Mouse (Mus musculus): ENCODE data around the gene Oosp1.

Gene Oosp1

DNA sequence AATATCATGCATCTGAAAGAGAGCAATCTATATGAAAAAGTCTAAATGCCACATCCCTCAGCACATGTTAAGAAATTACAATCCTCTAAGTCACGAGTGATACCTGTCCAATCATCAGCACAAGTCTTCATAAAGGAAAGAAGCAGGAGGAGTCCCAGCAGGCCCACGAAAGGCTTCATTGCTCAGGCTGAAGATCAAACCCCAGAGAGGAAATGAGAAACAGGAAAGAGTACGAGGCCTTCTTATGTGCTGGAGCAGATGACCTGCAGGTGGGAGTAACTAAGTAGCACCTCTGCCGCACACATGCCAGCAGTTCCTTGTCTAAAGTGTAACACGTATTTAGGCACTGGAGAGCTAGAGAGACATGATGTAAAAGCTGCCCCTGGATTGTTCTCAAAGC lies at the start of gene Oosp1:
TSS of gene Oosp1 (minus strand) at position 312 of the 400 bp plus-strand sequence.
- DNase-seq = no peak

DNA sequence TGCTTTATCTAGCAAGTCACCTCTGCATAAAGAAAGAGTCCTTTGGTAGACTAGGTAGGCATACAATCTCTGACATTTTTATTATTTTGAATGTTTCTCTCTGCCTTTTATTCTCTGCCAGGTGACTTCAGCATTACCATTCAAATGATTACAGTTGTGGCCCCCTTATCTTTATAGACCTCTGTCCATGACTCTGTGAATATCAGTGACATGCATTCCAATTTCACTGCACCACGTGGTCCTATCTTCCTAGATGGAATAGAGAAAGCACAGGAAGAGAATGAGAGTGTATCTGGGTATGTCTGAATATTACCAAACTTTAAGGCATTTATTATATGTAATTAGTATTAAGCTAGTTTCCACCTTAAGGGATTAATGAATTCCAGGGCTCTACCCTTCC lies 45.5 kb upstream of the Oosp1 start:
- DNase-seq = no peak

DNA sequence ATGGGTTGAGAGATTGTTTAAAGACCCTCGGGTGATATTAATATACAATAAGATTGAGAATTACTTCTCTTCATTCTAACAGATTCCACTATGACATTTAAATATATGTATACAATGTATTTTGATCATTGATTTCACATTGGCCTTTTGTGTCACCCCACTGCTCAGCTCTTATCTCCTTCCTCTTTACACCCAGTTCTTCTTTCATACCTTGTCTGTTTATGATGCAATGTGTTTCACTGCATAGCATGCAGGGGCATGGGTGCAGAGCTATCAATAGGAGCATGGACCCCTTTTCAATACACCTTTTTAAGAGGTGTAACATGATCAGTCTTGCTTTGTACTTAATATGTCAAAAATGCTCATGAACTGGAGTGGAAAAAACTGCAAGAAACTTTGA lies 39.3 kb upstream of the Oosp1 start:
- no peak for DNase-seq

DNA sequence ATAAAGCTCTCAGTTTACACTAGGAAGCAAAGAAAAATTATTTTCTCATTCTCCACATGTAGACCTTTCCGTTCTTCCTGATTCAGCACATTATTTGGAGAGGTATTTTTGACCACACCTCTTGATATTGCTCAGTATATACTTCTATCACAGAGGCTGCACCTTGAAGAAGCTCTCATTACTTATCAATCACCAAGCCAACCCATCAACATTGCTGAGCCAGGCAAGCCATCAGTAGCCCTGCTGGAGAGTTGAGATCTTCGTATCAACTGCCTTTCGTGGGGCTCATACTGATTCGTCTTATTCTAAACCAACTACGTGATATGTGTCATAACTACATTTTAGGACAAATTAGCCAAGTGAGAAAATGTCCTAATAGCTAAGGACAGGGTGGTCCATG lies 36.4 kb upstream of the Oosp1 start:
- DNase-seq = no peak

DNA sequence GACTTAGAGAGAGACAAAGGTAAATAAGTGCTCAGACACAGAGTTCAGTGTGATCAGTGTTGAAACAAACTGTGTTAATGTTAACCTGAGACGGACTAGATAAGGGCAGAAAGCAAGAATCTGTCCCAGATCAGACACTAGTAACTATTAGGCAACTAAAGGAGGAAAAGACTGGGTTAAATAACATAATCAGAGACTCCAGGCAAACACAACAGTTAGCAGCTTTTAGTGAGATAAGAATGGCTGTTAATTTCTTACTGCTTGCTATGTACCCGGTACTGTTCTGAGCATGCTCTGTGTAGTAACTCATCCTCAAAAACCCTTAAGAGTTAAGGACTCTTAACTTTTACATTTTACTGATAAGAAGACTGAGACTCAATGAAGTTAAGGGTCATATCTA lies 35.0 kb upstream of the Oosp1 start:
- no peak for DNase-seq

DNA sequence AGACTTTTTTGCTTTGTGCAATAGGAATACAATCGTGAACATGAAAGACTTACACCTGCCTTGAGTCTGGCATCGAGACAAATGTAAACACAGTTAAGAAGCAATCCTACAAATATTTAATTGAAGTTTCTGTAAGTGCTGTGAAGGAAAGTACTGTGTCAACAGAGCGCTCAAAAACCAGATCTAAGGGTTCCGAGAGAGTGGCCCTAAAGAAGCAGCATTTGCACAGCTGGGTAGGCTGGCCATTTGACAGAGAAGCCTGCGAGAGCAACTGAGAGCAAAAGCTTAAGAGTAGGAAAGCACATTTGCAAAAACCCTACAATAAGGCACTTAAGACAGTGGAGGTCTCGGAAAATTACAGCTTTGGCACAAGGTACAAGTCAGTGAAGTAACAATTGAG lies 33.3 kb upstream of the Oosp1 start:
- no peak for DNase-seq

DNA sequence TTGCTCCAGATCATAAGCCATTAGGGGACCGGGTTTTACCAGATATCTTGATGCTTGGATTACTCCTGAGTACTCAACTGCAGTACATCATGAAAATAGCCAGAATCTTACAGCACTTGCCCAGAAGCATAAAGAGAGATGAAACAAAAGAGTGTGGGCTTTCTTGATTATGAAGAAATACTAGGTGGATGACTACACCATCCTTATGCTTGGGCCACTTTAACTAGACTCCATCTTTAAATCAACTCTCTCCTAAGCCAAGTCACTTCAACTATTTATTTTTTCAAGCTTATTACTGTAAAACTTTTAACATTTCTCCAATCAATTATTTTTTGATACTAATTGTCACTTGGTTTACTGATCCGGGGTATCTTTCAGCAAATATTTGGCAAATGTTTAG lies 32.9 kb upstream of the Oosp1 start:
- no peak for DNase-seq

DNA sequence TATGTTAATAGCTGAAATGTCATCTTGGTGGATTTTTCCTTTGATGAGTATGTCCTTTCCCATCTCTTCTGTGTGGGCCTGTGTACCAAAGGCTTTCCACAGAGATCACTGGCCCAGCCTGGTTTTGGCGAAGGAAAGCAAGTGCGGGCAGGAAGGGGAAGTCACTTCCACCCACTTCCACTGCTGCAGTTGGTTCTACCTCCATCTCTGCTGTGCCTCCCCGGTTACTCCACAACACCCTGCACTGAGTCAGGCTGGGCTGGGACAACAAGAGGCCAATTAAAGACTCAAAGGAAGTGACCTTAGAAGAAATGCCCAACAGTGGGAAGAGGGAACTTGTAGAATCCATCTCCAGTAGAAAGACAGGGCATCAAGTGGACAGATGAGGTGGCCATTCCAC lies 29.1 kb upstream of the Oosp1 start:
- no peak for DNase-seq

DNA sequence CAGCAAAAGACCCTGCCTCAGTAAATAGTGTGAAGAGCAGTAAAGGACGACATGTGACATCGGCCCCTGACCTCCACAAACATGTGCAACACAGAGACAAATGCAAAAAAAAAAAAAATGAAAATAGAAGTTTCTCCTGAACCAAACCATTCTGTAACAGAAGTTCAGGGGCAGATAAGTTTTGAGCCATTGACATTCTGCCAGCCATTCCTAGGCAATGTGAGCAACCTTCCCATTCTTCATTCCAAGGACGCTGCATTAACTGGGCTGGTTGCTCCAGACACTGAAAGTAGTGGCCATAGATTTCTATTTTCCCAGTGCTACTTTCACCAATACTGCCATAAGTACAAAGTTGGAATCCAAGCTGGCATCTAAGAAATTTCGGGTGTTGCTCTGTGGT lies 21.5 kb upstream of the Oosp1 start:
- DNase-seq = no peak

DNA sequence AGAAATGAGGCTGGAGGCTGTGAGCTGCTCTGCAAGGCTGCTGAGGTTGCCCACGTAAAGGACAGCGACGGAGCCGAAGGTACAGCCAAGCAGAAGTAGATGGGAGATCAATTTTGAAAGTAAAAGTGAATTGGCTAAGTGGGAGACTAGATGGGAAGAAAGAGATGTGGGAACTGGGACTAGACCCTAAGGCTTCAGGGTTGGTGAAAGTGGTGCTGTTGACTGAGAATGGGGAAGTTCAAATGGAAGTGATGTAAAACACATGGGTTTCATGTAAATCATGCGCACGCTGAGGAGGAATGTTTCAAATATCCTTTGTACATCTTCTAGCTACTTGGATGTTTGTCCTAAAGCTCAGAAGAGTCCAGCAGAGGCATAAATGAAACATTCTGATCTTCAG lies 7.4 kb upstream of the Oosp1 start:
- no peak for DNase-seq

DNA sequence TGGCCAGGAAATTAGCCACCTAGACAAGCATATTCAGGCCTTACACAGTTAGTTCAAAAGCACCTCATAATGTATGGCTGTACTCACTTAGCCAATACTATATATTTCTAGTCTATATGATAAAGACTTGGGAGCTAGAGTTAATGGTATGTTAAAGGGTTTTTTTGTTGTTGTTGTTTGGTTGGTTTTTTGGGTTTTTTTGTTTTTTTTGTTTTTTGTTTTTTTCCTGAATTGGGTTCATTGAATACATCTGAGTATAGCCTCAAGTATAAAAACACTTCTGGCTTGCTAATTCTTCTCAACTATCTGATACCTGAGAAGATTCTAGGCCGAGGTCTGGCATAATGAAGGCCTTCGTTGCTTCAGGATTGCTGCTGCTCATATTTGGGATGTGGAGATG lies 5.8 kb upstream of the Oosp1 start, which contains the start of gene Oosp3:
TSS of gene Oosp3 (plus strand) at position 301 of the 400 bp plus-strand sequence.
- no peak for DNase-seq

DNA sequence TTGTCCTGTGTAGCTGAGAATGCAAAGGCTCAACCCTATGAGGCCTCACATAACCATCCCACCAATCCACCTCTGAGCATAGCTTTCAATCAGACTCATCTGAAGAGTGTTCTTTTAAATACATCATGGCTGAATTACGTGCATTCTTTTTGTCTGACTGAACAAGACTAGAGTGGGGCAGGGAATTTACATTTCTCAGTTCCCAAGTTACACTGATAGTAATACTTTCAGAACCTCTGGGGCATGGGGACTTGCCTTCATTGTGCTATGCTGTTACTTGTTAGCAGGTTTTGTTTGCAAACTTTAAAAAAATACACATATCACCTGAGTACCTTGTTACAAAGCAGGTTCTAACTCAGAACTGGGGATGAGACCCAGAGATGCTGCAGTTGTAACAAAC lies 504 bp upstream of the Oosp1 start:
- DNase-seq = no peak

DNA sequence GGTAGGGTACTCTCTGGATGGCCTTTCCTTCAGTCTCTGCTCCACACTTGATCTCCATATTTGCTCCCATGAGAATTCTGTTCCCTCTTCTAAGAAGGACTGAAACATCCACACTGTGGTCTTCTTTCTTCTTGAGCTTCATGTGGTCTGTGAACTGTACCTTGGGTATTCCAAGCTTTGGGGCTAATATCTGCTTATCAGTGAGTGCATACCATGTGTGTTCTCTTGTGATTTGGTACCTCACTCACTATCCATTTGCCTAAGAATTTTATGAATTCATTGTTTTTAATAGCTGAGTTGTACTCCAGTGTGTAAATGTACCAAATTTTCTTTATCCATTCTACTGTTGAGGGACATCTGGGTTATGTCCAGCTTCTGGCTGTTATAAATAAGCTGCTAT lies 29.4 kb downstream of the Oosp1 start:
- no peak for DNase-seq

DNA sequence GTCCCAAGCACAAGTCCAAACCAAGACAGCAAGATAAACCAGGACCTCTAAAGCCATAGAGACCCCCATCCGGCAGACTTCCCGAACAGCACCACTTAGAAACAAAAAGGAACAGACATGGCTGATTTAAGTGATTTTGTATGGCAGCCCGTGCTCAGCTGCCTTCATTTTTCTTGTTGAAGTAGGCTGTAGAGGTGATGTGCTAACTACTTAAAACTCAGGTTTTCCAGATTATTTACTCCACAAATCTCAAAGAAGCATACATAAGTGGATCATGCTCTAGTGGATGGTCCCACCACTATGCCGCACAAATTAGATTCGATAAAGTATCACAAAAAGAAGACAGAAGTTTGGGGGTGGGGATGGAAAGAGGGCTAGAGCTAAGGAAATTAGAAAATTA lies 30.5 kb downstream of the Oosp1 start, which contains the start of gene Oosp2:
TSS of gene Oosp2 (minus strand) at position 101 of the 400 bp plus-strand sequence.
- DNase-seq = no peak

DNA sequence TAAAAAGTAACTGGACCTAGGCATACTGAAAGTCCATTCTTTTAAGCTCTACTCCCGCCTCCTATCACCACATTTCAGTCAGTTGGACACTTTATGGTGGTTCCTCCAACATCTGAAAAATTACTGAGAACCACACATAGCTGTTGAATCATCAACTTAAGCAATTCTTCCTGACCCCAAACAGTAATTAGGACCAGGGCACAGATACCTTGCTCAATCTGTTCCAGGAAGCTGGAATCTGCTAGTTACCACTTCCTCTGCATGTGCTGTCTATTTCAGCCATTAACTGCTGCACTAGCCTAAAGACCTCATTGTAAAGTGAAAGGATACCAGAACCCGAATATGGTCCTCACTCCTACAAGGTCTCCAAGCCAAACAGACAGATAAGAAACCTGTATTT lies 31.8 kb downstream of the Oosp1 start:
- DNase-seq = no peak

DNA sequence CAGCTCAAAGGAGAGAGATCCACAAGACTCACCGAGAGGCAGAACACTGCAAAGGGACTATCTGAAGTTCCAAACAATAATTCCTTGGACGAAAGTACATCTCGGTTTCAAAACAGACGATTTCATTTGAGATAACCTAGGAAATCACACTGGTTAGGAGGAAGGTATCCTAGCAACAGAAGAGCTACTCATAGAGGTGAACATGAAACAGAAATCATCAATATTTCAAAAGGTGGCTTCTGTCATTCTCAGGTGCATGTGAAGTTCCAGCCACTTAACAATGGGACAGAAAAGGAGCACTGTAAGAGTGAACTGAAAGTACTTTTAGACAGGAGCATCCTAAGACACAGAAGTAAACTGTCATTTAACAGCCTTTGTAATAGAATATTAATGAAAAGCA lies 41.4 kb downstream of the Oosp1 start:
- no peak for DNase-seq

DNA sequence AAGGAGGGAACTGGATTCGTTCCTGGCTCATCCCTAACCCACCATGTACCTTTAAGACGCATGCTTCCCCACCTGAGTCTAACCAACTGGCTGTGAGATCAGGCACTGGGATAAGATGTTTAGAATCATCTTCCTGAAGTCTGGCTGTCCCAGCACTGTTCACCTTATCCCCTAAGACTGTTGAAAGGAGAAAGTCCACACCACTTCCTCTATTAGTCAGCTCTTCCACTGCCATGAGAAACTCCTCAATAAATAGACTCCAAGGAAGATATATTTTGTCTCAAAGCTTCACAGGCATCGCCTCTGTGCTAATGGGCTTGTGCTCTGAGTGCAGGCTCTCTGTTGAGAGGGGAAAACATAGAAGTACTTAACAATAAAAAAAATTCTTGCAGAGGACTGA lies 44.8 kb downstream of the Oosp1 start:
- DNase-seq = no peak

DNA sequence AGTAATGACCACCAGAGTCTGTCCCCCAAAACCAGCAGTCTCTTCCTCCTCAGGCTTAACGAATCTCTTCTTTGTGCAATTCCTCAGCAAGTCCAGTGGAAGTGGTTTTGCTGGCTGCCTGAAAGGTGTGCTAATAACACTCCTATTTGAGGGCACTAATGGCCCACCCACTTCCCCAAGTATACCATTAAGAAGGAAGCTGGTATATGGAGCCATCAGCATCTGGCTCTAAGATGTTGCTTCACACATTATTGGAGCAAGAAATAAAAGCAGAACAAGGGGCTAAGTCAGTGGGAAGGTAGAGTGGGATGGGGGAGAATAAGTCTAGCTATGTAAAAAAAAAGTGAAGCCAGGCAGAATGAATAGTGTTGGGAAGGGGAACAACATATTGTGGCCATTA lies 50.2 kb downstream of the Oosp1 start, which contains the start of gene Ms4a3:
TSS of gene Ms4a3 (minus strand) at position 120 of the 400 bp plus-strand sequence.
- DNase-seq = no peak

DNA sequence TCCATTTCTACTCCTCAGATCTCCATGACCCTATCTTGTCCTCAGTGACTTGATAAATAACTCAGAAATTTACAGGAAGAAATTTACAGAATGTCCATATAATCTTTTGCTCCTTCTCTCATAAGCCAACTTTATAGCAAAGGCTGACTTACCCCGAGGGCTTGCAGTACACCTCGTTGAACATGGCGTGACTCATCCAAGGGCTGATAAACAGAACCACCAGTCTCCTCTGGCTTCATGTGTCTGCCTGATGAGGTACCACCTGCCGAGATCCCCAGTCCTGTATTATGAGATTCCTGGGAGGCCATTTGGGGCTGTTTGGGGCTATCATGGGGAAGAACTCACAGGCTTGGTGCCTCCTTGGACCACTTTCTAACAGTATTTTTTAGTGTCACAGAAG lies 51.9 kb downstream of the Oosp1 start:
- no peak for DNase-seq

DNA sequence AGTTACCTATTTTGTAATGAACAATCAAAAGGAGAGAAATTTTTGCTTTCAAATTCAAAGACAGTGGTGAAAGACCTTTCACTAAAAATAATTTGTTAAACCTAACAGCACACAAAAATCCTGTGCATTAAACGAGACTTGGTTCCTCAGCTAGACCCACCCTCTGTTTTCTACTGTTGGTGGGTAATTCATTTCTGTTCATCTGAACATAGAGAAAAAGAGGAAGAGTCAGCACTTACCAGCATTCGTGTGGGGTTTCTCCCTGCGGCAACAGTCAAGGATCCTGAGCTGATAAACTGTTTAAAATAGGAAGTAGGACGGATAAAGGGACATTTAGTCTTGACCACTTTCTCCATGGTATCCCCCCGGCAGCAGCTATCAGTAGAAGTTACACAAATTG lies 55.4 kb downstream of the Oosp1 start:
- DNase-seq = no peak

DNA sequence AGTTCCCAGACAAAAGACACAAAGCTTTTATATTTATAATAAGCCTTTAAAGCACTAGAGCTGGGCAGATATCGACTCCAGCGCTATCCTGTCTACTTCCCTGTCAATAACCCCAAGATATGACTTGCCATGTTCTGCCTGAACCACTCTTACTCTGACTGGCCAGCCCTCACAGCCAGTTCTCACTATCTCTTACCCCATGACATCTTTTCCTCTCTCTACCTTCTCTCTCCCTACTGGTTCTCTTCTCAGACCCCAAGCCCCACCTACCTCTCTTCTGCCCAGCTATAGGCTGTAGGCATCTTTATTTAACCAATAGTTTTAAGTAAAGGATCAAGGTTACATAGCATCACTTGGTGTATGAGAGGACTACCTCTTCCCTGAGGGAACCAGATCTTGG lies 56.6 kb downstream of the Oosp1 start:
- no peak for DNase-seq

DNA sequence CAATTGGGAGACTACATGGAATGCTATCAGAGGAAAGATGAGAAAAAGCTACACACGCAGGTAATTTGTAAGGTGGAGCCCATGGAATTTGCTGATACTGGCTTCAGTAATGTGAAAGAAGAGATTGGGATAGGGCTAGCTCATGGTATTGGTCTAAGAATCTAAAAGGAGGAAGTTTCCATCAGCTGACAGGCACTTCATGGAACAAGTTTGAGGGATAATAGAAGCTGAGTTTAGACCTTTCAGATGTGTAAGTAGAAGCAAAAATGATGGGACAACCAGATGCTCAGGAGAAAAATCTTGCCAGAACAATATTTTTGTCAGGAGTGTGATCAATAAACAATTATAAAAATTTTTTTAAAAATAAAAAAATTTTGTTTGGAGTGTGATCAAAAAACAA lies 57.2 kb downstream of the Oosp1 start:
- no peak for DNase-seq

DNA sequence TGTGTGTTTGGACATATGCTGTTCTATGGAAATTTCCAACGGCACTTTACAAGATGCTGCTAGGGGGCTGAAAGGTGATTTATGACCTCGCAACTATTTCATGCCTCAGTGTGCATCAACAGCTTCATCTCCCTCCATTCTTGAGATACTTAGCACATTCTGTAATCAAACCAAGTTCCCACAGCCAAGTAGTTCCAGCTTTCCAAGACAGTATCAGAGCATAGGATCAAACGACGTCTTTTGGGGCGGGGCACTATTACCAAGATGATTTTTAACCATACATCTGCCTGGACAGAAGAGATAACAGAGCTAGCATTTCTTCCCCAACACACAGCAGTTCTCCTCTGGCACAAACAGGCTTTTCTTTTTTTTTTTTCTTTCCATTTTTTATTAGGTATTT lies 65.7 kb downstream of the Oosp1 start:
- no peak for DNase-seq

DNA sequence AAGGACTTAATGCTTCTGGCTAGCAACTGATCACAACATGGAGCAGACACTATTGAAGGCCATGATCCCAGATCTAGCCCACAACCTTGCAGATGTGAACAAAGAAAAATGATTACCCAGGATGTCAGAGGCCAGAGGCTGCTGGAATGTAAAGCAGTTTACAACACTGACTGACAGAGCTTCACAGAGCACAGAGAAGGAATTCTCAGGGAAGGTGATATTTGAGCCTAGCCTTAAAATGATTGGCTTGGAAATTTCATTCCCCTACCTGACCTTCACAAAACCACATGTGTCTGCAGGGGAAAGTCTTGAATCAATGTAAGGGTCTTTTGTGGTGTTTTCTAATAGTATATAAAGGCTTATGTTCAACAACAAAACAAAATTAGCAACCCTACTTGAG lies 66.2 kb downstream of the Oosp1 start:
- no peak for DNase-seq

DNA sequence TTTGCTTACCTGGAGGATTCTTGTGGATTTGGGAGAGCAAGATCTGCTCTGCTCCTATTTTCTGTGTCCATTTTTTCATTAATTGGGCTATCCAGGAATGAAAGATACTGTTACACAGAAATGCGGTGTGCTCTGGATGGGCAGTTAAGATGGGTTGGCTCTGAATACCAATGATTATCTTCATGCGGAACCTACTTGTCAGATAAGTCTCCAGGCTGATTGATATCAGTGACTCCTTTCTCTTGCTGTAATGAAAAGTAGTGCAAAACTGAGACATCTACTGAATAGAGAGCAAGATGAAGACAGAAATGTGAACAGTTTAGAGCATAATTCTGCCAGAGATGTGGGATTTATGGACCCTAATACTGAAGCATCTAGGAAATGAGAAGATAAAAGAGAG lies 67.4 kb downstream of the Oosp1 start, which contains the start of gene Ms4a2:
TSS of gene Ms4a2 (minus strand) at position 169 of the 400 bp plus-strand sequence.
- no peak for DNase-seq

DNA sequence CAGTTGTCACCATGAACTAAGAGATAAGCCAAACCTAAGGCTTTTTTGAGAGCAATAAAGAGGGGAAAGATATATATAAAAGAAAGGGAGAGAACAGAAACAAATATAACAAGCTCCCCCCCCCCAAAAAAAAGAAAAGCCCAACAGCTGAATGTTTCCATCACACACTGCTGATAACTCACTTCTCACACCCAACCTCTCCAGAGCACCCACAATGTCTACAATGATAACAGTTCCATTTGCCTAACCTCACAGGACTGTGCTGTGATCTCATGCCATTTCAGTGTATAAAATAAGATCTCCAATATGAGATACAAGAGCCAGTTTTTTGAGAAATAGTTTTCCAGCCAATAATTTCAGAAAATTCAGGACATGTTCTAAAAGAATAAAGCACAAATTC lies 73.0 kb downstream of the Oosp1 start:
- DNase-seq = no peak
